Mouse (Mus musculus): ENCODE data around the gene Fcrls. TPM values are rescaled to one million over a fixed set of nuclear protein-coding genes. Genes with fewer than 3 reads are reported as not detected.

Gene Fcrls
- polyA plus RNA-seq, 1 experiment from 2014 or later: 1.5 TPM

GRCm38 (mm10) chr3:87215176-87215575 is 48.4 kb downstream of the Fcrls start:
- H3K27ac ChIP-seq: no peak overlapping the region
- H3K4me3 ChIP-seq (replicated peaks): no peak overlapping the region
- no peak overlapping the region for H3K9ac ChIP-seq
- H3K4me1 ChIP-seq (replicated peaks): no peaks in the 10 kb centered on the region
- ATAC-seq (ENCODE audit: low read depth) (no peak), DNase-seq (no peak)
- H3K9me3 ChIP-seq (replicated peaks): no peaks in the 10 kb centered on the region
- no peak overlapping the region for H3K4me2 ChIP-seq
- H3K36me3 ChIP-seq: no peaks in the 10 kb centered on the region
- WGBS (ENCODE audit: insufficient replicate concordance): 28% methylated on average over 11 of the region's 11 CpGs
- H3K27me3 ChIP-seq: no peaks in the 10 kb centered on the region

DNA sequence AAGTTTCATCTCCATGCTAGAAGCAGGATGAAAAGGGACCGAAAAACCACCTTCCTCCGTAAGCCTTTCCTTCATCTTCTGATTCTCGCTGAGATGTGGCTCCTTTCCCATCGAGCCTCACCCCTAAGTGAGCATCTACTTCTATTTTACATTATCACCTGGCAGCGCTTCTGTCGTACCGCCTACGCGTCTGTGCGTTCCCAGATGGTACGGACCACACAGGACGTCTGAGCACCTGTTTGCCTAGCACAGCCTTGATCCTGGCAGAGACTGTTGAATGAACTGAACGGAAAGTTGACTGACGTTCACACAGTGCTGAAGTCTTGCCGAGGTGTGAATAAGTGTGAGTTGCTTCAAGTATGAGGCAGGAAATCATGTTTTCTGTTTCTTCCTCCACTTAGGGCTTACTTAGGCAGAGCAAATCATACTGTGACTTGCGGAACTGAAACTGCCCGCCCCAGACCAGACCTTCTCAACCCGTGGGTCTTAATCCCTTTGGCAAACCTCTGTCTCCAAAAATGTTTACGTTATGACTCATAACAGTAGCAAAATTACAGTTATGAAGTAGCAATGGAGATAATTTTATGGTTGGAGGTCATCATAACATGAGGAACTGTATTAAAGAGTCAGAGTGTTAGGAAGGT is 49.2 kb downstream of the Fcrls start:
- Histone ChIP-seq H3K36me3 (no peaks in the 10 kb centered on the region), H3K27ac (no peak overlapping the region), H3K4me1 (replicated peaks) (no peaks in the 10 kb centered on the region), H3K9me3 (replicated peaks) (no peaks in the 10 kb centered on the region), H3K9ac (no peak overlapping the region), H3K4me3 (replicated peaks) (no peak overlapping the region), H3K27me3 (no peaks in the 10 kb centered on the region), H3K4me2 (no peak overlapping the region)
- DNase-seq: no peak
- 78% methylated on average over 19 of the region's 19 CpGs for whole genome bisulfite sequencing (ENCODE audit: insufficient replicate concordance)
- ATAC-seq (ENCODE audit: low read depth): no peak

DNA sequence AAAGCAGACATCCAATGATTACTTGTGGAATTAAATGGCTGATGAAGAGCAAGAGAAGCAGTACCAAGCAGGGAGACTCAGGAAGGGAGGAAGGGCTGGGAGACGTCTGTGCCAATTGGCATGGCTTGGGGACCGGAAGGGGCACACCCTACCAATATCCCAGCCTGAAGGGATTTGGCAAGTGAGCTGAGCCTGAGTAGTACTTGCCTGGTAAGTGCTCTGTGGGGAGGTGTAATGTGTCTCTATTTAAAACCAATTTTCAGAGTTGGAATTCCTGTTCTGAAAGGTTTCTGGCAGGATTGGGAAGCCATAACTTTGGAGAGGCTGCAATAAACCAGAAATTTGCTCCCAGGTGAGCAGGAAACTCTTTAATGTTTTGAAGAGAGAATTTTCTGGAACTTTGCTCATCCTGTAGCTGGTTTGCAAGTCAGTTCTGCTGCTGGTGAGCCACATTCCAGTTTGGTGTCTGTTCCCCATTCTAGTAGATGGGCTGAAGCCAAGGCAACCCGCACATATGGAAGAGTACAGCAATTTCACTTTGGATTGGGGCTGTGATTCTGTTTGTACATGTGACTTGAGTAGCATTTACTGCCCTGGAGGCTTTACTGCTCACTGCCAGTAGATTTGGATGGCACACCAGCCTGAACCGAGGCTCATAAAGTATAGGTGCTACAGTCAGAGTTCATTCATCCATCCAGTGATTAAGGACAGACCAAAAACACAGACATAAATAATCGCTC is 57.0 kb downstream of the Fcrls start:
- H3K27ac ChIP-seq: no peak overlapping the region
- no peak overlapping the region for H3K4me3 ChIP-seq (replicated peaks)
- H3K9me3 ChIP-seq (replicated peaks): no peaks in the 10 kb centered on the region
- H3K4me1 ChIP-seq (replicated peaks): no peaks in the 10 kb centered on the region
- H3K27me3 ChIP-seq: no peaks in the 10 kb centered on the region
- H3K9ac ChIP-seq: no peak overlapping the region
- no peaks in the 10 kb centered on the region for H3K36me3 ChIP-seq
- no peak for DNase-seq
- no peak for ATAC-seq (ENCODE audit: low read depth)
- 64% methylated on average over 5 of the region's 5 CpGs for WGBS (ENCODE audit: insufficient replicate concordance)
- no peak overlapping the region for H3K4me2 ChIP-seq

Other genes starting within 250 kb of the Fcrls start
- 1.2 and 1.4 TPM in 2 replicates for gene Kirrel, start 89.0 kb downstream of the Fcrls start, polyA plus RNA-seq (2015; fragmentation: Nextera tagmentation; extraction: Ambion mirVana)
- gene Cd5l, start 94.1 kb upstream of the Fcrls start, polyA plus RNA-seq (2015; fragmentation: Nextera tagmentation; extraction: Ambion mirVana): 30.0 and 31.1 TPM in 2 replicates
- gene Fcrl1, start 112.6 kb upstream of the Fcrls start, polyA plus RNA-seq (2015; fragmentation: Nextera tagmentation; extraction: Ambion mirVana): 0.78 and 1.0 TPM in 2 replicates
- gene Fcrl5, start 172.0 kb upstream of the Fcrls start, polyA plus RNA-seq (2015; fragmentation: Nextera tagmentation; extraction: Ambion mirVana): not detected in 2 replicates